Mouse (Mus musculus) adrenal gland, postnatal 14 days (tissue): Measurements from ENCODE around the gene Lbh. TPM values are rescaled to one million over a fixed set of nuclear protein-coding genes. Genes with fewer than 3 reads are reported as not detected.

Source experiments
- DNase-seq: peaks from one replicate; pipeline ENCODE4 v3.0.0; 2021; ENCODE audit warnings: mixed read lengths
- total RNA-seq: library from RNA; stranded (reverse); gene quantifications from 2 replicates; pipeline ENCODE4 v1.2.3, GENCODE M21; 2021

Lbh gene
- total RNA-seq, 1 experiment from 2014 or later = 41.7 TPM

DNA sequence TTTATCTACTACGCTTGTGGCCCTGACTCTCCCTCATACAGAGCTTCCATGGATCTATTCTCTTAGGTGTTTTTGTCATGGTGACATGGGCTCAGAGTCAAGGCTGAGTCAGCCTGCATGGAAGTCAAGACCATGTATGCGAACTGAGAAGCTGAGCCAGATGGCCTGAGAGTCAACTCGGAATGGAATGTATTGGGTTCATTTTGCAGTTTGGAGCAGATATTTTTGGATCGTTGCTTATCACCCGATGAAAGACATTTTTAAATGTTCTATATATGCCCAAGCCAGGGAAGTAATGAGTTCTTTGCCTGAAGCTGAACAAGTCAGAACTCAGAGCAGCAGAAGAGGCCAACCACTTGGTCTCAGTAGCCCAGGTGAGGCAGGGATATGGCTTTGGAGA, 54.9 kb downstream of the Lbh start:
- no peak for DNase-seq

DNA sequence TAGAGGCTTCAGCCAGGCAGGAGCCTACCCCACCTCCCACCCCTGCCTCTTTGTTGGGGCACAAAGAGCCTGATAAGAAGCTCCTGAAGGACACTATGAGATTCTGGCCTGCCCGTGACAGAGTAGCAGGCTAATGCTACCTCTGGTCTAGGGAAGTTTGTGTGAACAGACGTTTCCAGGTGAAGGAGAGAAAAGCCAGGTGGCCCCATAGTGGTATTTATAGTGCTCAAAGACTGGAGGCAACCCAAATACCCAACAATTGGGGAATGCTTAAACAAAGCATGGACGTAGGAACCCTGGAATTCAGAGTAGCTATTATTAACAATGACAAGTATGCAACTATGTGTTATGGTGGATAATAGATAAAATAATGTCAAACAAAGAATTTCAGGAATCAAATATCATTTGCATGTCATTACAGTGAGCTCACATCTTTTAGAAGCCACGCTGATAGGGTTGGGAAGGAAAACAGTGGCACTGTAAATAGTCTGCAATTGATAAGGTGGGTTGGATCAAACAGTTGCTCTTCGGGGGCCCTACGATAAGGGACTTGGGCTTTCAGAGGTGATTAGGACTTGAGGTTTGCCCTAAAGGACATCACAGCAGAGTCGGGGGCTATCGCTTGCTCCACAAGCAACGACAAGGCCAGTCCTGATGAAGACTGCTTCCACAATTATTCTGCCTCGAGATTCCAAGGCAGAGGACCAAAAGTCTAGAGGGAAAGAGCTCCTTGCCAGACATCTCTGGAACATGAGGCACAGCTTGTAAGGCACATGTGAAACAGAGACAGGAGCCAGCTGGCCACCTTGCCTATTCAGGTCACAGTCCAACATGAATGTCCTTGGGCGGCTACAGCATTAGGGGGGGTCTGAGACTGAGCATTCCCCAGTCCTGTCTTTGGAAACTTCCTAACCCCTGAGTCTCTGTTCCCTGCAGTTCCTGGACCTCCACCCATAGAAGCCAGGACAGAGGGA, 58.4 kb downstream of the Lbh start:
- peak; percentile 41 for DNase-seq

DNA sequence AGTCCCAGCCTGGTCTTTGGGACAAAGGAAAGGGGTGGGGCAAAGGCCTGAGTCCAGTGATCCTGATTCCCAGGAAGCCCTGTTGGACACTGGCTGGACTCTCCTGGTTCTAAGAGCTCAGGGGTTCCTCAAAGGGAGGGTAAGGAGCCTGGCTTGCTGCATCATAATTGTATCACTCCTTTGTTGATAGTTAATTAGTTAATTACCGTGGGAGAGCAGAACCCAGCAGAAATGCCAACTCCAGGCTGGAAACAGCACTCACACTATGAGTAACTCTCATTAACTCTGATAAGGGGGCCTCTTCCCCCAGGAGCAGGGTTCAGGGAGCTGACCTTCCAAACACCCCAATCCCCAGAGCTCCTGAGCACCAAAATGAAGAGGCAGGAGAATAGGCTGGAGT, 59.5 kb downstream of the Lbh start:
- no peak for DNase-seq

- DNase-seq = peak; percentile 69
Observed at GRCm38 (mm10) chr17:72982156-72982555, 64.1 kb downstream of the Lbh start.

DNA sequence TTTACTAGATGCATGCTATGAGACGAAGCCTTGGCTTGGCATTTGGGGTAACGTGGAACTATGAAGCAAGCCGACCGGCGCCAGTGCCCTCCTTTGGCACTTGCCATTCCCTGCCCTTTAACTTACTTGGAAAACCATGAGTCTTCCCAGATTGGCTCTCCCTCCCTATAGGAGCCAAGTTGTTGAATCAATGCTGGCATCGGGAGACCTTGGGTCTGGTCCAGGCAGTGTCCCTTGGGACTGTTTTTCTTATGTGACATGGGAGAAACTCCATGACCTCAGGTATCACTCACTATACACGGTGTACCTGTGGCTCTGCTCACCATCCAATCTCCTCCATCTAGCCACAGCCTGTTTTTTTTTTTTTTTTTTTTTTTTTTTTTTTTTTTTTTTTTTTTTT, 65.4 kb downstream of the Lbh start:
- peak; percentile 57 for DNase-seq

GRCm38 (mm10) chr17:72989025-72989424, 70.9 kb downstream of the Lbh start:
- DNase-seq = no peak

Other genes with a start within 250 kb of the Lbh start
- 57.1 and 58.6 TPM in 2 replicates for gene Ypel5, start 81.9 kb upstream of the Lbh start, total RNA-seq
- 36.7 and 43.8 TPM in 2 replicates for gene Lclat1, start 189.7 kb downstream of the Lbh start, total RNA-seq